Mouse (Mus musculus): Measurements from ENCODE around the gene Syt14. TPM values are rescaled to one million over a fixed set of nuclear protein-coding genes. Genes with fewer than 3 reads are reported as not detected.

Gene Syt14
- total and polyA plus RNA-seq, 2 experiments, result under 0.01 TPM; not detected in 1

- DNase-seq (ENCODE audit: extremely low read depth, low read depth, low spot score), result no peak
- H3K27me3 ChIP-seq (ENCODE audit: control insufficient read depth, insufficient read depth, low read length), result no peaks in the 10 kb centered on the region
- H3K36me3 ChIP-seq (ENCODE audit: control insufficient read depth, insufficient read depth, low read length), result no peaks in the 10 kb centered on the region
- TF ChIP-seq CTCF (IDR thresholded peaks at IDR 0.05; ENCODE audit: low read depth, low read length), result no peak
- TF ChIP-seq POLR2A (IDR thresholded peaks at IDR 0.05; ENCODE audit: extremely low read depth, insufficient read depth, low read length), result no peak
- no peak overlapping the region for H3K4me3 ChIP-seq (ENCODE audit: insufficient read depth, low read depth, low read length)
- H3K4me1 ChIP-seq (ENCODE audit: control insufficient read depth, insufficient read depth, low read length), result no peaks in the 10 kb centered on the region
- no peaks in the 10 kb centered on the region for H3K79me2 ChIP-seq (ENCODE audit: control insufficient read depth, insufficient read depth, low read length)
- 98% methylated on average over 1 of the region's 1 CpGs for WGBS
- no peak overlapping the region for H3K27ac ChIP-seq (replicated peaks; ENCODE audit: insufficient read depth, low read depth, low read length)
- H3K9ac ChIP-seq (ENCODE audit: low read depth, low read length), result no peak overlapping the region
These were observed 88.3 kb downstream of the Syt14 start for GRCm38 (mm10) chr1:192947170-192947838.

DNA sequence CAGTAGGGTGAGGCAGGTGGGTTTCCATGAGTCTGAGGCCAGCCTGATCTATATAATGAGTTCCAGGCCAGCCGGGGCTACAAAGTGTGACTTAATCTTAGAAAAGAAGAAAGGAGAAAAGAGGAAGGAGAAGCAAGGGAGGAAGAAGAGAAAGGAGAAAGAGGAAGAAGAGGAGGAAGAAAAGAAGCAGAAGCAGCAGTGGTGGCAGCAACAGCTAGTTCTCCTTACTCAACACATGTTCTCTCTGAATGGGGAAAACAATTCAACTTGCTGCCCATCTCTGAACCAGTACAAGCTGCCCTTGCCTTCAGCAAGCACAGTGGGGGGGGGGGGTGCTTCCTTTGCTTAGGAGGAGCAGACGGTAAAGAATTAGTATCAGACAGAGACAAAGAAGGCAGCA, 96.5 kb downstream of the Syt14 start:
- H3K9ac ChIP-seq (ENCODE audit: low read depth, low read length), result no peak overlapping the region
- H3K4me1 ChIP-seq (ENCODE audit: control insufficient read depth, insufficient read depth, low read length), result no peaks in the 10 kb centered on the region
- H3K27ac ChIP-seq (replicated peaks; ENCODE audit: insufficient read depth, low read depth, low read length), result no peak overlapping the region
- H3K79me2 ChIP-seq (ENCODE audit: control insufficient read depth, insufficient read depth, low read length), result no peaks in the 10 kb centered on the region
- no peaks in the 10 kb centered on the region for H3K36me3 ChIP-seq (ENCODE audit: control insufficient read depth, insufficient read depth, low read length)
- no peak overlapping the region for H3K4me3 ChIP-seq (ENCODE audit: insufficient read depth, low read depth, low read length)
- DNase-seq (ENCODE audit: extremely low read depth, low read depth, low spot score), result no peak
- no peak for TF ChIP-seq POLR2A (IDR thresholded peaks at IDR 0.05; ENCODE audit: extremely low read depth, insufficient read depth, low read length)
- TF ChIP-seq CTCF (IDR thresholded peaks at IDR 0.05; ENCODE audit: low read depth, low read length), result no peak
- 83% methylated on average over 2 of the region's 2 CpGs for WGBS
- no peaks in the 10 kb centered on the region for H3K27me3 ChIP-seq (ENCODE audit: control insufficient read depth, insufficient read depth, low read length)

GRCm38 (mm10) chr1:192937956-192938355, 97.6 kb downstream of the Syt14 start:
- H3K9ac ChIP-seq (ENCODE audit: low read depth, low read length), result no peak overlapping the region
- 87% methylated on average over 2 of the region's 2 CpGs for WGBS
- no peaks in the 10 kb centered on the region for H3K27me3 ChIP-seq (ENCODE audit: control insufficient read depth, insufficient read depth, low read length)
- no peaks in the 10 kb centered on the region for H3K36me3 ChIP-seq (ENCODE audit: control insufficient read depth, insufficient read depth, low read length)
- no peaks in the 10 kb centered on the region for H3K79me2 ChIP-seq (ENCODE audit: control insufficient read depth, insufficient read depth, low read length)
- H3K4me1 ChIP-seq (ENCODE audit: control insufficient read depth, insufficient read depth, low read length), result no peaks in the 10 kb centered on the region
- no peak overlapping the region for H3K27ac ChIP-seq (replicated peaks; ENCODE audit: insufficient read depth, low read depth, low read length)
- no peak overlapping the region for H3K4me3 ChIP-seq (ENCODE audit: insufficient read depth, low read depth, low read length)
- DNase-seq (ENCODE audit: extremely low read depth, low read depth, low spot score), result no peak
- no peak for TF ChIP-seq CTCF (IDR thresholded peaks at IDR 0.05; ENCODE audit: low read depth, low read length)
- no peak for TF ChIP-seq POLR2A (IDR thresholded peaks at IDR 0.05; ENCODE audit: extremely low read depth, insufficient read depth, low read length)

DNA sequence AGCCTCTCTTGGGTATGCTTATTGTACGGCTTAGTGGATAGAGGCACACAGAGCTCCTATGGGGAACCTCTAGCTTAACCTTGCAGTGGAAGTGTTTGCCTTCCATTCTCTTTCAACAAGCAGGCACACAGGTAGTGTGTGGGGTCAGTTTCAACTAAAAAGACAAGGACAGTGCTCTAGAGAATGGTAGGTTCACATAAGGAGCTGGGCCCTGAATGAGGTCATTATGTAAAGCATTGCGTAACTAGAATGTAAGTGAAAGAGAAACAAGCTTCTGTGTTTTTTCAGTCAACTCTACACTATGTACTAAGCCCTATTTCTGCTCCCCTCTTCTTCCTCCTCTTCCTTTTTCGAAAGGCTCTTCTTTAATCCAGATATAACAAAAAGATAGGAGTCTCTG, 103.8 kb downstream of the Syt14 start:
- 58% methylated on average over 3 of the region's 3 CpGs for WGBS
- H3K4me1 ChIP-seq (ENCODE audit: control insufficient read depth, insufficient read depth, low read length), result no peaks in the 10 kb centered on the region; the same call in 1 of the 2 replicates
- DNase-seq (ENCODE audit: extremely low read depth, low read depth, low spot score), result peak; percentile 14

DNA sequence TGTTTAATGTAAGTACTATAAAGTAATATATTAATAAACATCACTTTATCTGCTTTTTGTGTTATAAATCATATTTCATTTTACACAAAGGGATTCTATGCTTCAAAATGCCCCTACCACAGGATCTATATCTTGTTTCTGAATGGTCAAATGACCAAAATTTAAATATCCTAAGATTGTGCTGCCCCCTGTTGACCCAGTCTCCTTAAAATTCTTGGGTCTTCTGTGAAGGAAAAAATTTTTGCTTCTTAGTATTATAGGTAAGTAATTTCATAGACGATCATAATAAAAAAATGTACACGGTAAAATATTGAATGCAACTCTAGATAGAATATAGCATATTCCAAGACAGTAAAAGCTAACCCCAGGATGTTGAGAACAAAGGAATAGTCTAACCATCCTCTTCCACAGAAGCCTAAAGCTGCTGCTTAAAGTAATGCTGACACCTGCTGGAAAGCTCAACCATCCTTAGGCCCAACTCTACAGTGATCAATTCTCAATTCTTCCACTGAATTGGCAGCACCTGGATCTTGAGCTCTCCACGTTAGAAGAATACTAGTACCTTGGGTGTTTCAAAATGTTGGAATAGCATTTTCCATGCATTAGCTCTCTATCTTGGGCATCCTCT, 123.4 kb downstream of the Syt14 start:
- Histone ChIP-seq H3K27me3 (ENCODE audit: control insufficient read depth, insufficient read depth, low read length) (no peaks in the 10 kb centered on the region), H3K9ac (ENCODE audit: low read depth, low read length) (no peak overlapping the region), H3K27ac (replicated peaks; ENCODE audit: insufficient read depth, low read depth, low read length) (no peak overlapping the region), H3K36me3 (ENCODE audit: control insufficient read depth, insufficient read depth, low read length) (no peaks in the 10 kb centered on the region), H3K4me1 (ENCODE audit: control insufficient read depth, insufficient read depth, low read length) (no peaks in the 10 kb centered on the region), H3K79me2 (ENCODE audit: control insufficient read depth, insufficient read depth, low read length) (no peaks in the 10 kb centered on the region), H3K4me3 (ENCODE audit: insufficient read depth, low read depth, low read length) (no peak overlapping the region)
- peak; percentile 8 for DNase-seq (ENCODE audit: extremely low read depth, low read depth, low spot score)
- TF ChIP-seq POLR2A (IDR thresholded peaks at IDR 0.05; ENCODE audit: extremely low read depth, insufficient read depth, low read length), result no peak
- TF ChIP-seq CTCF (IDR thresholded peaks at IDR 0.05; ENCODE audit: low read depth, low read length), result no peak
- WGBS, result 75% methylated on average over 3 of the region's 3 CpGs

More for the DNA sequence above, 103.8 kb downstream of the Syt14 start:
- Histone ChIP-seq H3K9ac (ENCODE audit: low read depth, low read length) (no peak overlapping the region), H3K27me3 (ENCODE audit: control insufficient read depth, insufficient read depth, low read length) (no peaks in the 10 kb centered on the region), H3K36me3 (ENCODE audit: control insufficient read depth, insufficient read depth, low read length) (no peaks in the 10 kb centered on the region), H3K27ac (replicated peaks; ENCODE audit: insufficient read depth, low read depth, low read length) (no peak overlapping the region), H3K4me3 (ENCODE audit: insufficient read depth, low read depth, low read length) (no peak overlapping the region), H3K79me2 (ENCODE audit: control insufficient read depth, insufficient read depth, low read length) (no peaks in the 10 kb centered on the region)
- TF ChIP-seq POLR2A (IDR thresholded peaks at IDR 0.05; ENCODE audit: extremely low read depth, insufficient read depth, low read length) (no peak), CTCF (IDR thresholded peaks at IDR 0.05; ENCODE audit: low read depth, low read length) (no peak)

DNA sequence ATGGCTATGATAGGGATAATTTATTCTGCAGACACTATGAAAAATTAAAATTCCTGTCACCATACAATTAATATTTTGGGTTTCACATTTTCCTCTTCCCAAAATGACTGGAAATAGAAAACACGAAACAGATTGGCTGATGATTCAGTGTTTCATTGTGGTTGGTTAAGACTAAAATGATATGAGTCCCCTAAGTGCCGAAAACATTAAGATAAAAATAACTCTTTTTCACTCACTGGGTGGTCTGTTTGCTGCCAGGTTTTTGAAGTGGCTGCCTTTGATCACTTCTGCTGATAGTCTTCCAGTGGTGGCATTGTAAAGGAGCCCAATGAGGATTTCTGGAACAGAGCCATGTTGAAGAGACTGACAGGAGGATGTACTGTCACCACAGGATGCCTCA, 134.1 kb downstream of the Syt14 start:
- TF ChIP-seq POLR2A (IDR thresholded peaks at IDR 0.05; ENCODE audit: extremely low read depth, insufficient read depth, low read length) (no peak), CTCF (IDR thresholded peaks at IDR 0.05; ENCODE audit: low read depth, low read length) (no peak)
- no peaks in the 10 kb centered on the region for H3K36me3 ChIP-seq (ENCODE audit: control insufficient read depth, insufficient read depth, low read length)
- 89% methylated on average over 2 of the region's 2 CpGs for WGBS
- H3K79me2 ChIP-seq (ENCODE audit: control insufficient read depth, insufficient read depth, low read length), result no peaks in the 10 kb centered on the region
- no peaks in the 10 kb centered on the region for H3K4me1 ChIP-seq (ENCODE audit: control insufficient read depth, insufficient read depth, low read length)
- H3K9ac ChIP-seq (ENCODE audit: low read depth, low read length), result no peak overlapping the region
- no peak overlapping the region for H3K4me3 ChIP-seq (ENCODE audit: insufficient read depth, low read depth, low read length)
- DNase-seq (ENCODE audit: extremely low read depth, low read depth, low spot score), result no peak
- H3K27ac ChIP-seq (replicated peaks; ENCODE audit: insufficient read depth, low read depth, low read length), result no peak overlapping the region
- H3K27me3 ChIP-seq (ENCODE audit: control insufficient read depth, insufficient read depth, low read length), result no peaks in the 10 kb centered on the region

Data from liver, adult 2 months (tissue).